Mouse (Mus musculus) heart, adult 8-10 months (tissue): ENCODE results near the gene Slc9a4. TPM values are rescaled to one million over a fixed set of nuclear protein-coding genes. Genes with fewer than 3 reads are reported as not detected.
"Not testable (repeated sequence)": the region's sequence is repeated elsewhere in the genome, so short reads cannot be mapped to it uniquely, and the experiment has no call there.

Source experiments
- DNase-seq: peaks from one replicate; pipeline ENCODE4 v3.0.0; 2022; ENCODE audit warnings: low spot score
- total RNA-seq, 4 experiments: library from RNA; stranded (reverse); gene quantifications; 2 replicates each; pipeline ENCODE4 v1.2.4; 2022

Slc9a4 gene
- under 1 TPM; 0.06 to 0.54 (median 0.17) TPM for total RNA-seq

DNA sequence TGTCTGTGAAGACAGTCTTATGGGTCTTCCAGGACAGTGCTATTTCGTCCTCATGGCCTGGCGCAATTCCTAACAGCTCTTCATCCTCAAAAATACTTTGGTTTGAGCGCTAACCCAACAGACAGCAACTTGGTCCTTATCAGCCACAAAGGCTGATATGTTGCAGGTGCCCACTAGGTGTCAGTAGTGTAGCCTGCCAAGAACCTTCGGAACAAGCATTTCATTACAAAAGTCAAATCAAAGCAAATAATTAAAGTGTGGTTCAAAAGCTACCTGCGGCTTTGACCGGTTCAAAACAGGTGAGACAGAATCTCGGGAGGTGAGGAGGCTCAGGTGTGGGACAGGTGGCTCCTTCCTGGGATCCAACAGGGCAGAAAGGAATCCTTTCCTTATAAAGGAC is at the start of gene Slc9a4:
TSS of gene Slc9a4 (plus strand) at position 298 of the 400 bp plus-strand sequence.
- peak; percentile 6 for DNase-seq

DNA sequence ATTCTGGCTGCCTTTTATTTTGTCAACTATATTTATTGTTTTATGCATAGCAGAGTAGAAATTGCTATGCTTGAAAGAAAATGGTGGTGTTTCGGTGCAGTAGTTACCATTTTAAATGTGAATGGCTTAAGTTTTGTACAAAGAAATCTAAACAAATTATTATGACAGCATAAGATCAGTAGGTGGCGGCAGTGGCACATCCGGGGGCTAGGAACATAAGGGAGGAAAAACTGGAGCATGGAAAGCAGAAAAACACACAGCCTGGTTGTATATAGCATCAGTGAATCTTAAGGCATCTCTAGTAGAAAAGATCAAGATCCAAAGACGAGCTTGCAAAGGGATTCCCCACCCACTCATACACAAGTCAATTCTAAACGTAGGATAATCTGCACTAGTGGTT is 42.3 kb upstream of the Slc9a4 start:
- DNase-seq, result no peak

DNA sequence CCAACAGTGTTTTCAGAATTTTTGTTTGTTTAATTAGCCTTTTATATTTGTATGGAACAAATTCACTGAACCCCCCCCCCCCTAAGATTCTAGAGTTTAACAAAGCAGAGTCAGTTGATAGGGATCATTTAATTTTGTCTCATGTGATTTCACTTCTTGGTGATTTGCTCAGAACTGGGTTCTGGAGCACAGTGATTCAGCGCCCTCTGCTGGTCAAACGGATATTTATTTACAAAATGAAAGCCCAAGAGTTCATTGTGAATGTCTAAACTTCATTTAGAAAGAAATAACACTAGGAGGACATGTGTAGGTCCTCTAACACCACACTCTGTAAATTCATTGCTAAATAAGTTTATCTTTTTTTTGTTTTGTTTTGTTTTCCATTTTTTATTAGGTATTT is 35.2 kb upstream of the Slc9a4 start:
- peak; percentile 58 for DNase-seq

DNA sequence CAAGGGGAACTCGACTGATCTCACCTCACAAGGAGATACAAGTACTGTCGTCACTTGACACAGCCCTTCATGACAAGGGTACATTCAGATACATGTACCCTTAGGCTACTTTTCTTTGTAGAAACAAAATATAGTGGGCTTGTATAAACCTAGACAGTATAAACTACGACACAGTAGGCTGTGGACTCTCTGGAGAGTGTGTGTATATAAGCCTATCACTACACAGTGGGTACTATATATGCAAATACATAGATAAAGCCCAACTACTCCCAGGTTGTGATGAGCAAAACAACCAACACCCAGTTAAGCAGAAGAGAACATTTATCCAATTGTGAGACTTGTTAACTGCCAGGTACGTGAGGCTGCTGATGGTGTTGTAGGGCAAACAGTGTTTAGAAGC is 33.2 kb upstream of the Slc9a4 start:
- no peak for DNase-seq

DNA sequence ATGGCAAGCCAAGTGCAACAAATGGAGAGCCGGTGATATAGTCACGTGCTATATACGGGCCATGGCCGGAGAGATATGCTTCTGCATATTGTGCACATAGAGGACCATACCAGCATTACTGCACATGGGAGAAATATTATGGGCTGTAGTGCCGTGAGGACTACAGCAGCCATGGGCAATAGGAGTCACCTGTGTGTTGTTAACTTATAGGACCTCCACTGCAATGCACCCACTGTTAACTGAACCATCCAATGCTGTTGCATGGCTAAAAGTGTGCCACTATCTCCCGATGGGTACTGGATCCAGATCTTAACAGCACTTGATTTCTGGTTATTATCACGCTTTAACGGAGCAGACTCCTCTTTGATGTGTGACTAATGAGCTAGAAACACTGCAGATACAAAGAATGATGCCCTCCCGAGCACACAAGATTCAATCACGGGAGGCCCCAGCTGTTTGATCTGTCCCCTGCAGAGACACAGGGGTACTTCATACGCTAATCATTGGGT is 32.8 kb upstream of the Slc9a4 start:
- DNase-seq, result no peak

DNA sequence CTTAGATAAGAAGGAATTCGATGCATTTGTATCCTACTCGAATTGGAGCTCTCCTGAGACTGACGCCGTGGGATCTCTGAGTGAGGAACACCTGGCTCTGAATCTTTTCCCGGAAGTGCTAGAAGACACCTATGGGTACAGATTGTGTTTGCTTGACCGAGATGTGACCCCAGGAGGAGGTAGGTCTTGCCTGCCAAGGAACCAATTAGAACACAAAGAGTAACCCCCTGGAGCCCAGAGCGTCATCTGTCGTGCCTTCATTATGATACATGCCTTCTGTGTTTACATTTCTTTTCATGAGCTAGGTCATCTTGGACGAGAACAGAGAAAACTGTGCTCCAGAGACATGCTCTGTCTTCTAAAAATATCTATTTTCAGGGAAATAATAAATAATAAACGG is 32.1 kb upstream of the Slc9a4 start:
- DNase-seq, result no peak

DNA sequence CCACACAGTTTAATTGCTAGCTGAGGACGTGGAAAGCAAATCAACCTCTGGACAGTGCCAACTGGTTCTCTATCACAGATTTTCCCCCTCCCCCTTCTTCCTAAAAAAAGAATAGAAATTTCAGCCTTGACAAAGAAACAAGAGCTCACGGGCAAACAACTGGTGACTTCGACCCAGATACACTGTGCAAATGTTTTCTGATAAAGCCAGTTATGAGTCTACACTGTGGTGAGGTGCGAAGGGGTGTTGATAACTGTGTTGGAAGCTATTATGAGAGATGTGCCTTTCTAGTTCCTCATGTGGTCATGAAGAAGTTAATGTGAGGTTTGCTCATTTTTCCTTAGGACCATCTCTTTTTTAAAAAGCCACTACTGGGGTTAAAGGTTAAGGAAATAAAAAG is 10.5 kb upstream of the Slc9a4 start:
- no peak for DNase-seq

DNA sequence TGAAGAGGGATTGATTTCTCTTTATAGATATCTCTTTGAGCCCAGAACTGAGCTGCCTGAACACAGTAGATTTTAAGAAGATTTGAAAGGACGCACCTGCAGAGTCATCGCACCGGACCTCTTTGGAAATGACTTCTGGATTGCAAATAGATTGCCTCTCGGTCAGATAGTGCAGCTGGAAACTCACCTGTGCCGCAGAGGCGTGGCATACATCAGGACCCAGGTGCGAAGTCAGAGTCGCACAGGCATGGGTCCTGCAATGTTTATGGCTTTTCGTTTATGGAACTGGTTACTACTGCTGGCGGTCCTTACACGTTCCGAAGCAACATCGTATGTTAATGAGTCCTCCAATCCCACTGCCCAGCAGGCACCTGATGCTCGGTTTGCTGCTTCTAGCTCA is 388 bp downstream of the Slc9a4 start:
- DNase-seq, result no peak

DNA sequence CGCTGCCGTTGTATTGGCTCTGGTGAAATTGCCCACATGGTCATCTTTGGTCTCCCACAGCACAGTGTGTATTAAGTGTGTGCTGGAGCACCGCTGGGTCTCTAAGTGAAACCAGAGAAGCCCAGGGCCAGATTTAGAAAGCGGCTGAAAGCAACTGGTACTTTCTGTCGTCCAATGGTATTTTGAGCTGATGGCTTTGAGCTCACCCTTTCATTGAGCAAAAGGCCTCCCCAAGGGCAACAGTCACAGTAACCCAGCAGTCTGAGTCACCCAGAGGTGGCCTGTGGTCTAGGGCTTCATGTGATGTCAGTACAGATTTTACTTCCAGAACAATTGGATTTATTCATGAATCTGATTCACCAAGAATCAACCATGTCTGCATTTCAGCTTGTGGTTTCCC is 6.9 kb downstream of the Slc9a4 start:
- peak; percentile 15 for DNase-seq

DNA sequence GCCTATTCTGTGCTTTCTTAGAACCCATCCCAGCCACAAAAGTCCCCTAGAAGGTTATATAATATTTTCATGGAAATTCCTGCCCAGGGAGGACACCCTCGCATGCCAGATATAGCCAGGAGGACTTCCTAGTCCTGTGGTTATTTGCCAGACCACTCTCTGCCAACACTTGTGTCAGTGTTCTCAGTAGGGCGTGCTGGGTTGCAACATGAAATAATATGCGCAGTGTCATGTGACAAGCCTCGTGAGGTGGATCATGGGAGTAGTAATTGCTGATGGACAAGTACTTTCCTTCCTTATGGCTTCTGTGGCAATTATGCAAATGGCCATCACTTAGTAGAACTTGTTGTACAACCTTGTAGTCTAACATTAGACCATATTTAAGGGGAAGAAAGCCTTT is 11.1 kb downstream of the Slc9a4 start:
- DNase-seq, result no peak

DNA sequence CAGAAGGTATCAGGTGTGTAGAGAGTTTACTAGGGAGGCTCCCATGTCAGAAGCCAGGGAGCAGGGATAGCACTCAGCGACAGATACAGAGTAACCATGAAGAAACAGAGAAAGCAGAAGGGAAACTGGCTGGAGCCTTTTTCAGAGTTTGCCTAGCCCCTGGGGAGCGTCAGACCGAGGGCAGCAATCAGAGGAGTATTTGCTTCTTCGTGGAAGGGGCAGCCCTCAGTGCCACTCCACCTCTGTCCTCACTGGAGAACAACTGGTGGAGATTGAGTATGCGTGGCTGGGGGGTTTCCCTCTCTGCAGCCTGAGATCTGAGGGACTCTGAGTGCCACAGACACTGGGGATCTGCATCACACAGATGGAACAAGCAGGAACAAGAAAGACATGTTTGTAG is 17.9 kb downstream of the Slc9a4 start:
- no peak for DNase-seq

DNA sequence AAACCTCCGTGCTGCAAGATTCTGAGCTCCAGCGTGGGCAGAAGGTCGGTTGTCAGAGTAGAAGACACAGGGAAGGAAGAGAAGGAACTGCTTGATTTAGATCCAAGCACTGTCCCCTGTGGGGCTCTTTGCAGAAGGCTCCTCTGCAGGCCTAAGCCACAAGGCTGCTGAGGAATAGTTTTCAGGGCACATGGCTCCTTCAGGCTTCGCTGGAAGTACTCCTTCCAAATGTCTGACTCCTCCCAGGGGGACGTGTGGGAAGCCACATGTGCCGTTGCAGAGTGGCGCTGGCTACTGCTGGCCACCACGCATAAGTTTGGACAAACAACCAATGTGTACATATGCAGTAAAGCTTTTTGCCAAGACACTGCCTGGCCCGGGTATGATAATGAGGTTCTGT is 19.8 kb downstream of the Slc9a4 start:
- DNase-seq, result not testable (repeated sequence)

DNA sequence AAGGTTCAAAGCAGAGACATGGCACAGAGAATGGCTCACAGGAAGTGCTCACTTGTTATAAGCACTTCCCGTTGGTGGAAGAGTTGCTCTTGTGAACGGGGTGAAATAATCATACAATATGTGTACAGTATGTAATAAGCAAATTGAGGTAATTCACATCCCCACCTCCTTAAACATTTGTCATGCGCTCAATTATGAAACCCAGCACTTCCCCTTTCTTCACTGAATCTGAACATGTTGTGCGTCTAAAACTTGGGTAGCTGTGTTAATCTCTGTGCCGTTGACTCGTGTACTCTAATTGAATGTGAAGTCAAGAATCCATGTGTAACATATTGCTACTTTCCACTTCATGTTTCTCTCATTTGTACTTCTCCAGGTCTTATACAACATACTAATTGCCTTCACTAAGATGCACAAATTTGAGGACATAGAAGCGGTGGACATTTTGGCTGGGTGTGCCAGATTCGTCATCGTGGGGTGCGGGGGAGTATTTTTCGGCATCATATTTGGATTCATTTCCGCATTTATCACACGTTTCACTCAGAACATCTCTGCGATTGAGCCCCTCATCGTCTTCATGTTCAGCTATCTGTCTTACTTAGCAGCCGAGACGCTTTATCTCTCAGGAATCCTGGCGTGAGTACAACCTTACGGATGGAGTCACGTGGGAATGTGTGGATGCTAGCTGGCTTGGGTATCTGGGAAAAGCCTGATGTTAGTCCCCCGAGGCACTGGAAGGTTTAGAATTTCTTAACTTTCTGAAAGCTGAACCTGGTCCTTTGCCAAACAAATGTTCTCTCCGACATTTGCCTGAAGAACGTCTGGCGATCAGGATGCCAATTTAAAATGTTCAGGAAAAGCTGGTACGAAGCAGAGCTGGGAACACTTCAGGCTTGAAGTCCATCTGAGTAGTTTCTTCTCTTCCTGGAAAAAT is 20.8 kb downstream of the Slc9a4 start:
- DNase-seq, result peak; percentile 20

DNA sequence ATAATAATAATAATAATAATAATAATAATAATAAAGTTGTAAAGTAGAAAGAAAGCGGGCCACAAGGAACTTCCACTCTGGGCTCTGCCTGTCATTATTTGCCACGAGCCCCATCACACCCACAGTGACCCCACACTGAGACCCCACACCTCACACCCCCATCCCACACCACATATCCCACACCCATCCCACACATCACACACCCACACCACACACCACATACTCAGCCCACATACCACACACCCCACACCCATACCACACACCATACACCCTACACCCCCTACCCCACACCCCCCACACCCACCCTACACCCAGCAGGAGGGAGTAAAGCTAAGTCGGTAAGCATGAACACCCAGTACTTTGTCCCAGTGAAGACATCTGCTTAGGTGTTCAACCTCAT is 21.6 kb downstream of the Slc9a4 start:
- DNase-seq, result no peak

DNA sequence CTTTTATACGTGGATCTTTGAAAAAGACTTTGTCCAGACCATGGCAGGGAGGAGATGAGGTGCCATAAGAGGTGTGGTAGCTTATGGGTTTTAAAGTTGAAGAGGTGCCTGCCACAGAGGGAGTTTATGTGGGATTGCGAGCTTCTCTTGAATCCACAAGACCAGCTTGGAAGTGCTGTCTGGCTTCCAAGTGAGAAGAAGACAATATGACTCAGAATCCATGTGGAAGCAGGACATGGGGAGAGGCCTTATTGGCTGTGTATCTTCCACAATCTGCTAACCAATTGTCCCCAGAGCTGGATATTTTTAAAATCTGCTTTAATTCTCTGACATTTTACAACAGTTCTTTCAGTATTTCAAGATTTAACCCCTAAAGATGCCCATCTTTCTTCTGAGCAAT is 33.3 kb downstream of the Slc9a4 start:
- no peak for DNase-seq

DNA sequence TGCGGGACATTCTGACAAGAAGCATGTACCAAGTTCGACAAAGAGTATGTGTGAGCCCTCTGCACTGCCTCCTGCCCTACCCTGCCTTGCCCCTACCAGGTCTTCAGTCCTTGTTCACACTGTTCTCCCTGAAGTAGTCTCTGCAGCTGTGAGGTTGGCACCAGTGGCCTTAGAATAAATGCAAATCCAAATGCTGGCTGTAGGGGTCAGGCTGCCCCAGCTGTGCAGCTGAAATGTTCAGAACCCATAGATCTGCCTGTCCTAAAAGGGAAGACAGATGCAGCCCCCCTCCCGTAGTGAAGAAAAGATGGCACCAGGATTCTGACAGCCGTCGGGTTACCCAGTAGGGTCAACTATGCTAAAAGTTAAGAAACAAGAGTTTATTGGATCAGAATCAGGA is 39.2 kb downstream of the Slc9a4 start:
- no peak for DNase-seq

DNA sequence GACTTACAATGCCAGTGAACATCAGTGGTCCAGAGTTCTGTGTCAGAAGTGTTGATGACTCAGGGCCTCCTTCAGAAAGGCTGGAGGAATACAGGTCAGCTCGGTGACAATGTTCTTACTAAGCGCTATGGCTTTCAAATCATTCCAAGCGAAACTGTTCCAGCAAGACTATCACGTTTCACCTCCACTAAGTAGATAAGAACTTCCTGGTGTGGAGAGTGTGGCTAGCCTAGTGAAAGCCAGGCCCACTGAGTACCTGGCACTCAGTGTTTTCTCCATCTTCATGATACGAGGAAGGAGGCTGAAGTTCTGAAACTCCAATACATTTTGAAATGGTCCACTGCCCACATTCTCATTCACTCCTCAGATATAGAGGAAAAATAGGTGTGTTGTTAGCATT is 40.0 kb downstream of the Slc9a4 start:
- DNase-seq, result no peak

DNA sequence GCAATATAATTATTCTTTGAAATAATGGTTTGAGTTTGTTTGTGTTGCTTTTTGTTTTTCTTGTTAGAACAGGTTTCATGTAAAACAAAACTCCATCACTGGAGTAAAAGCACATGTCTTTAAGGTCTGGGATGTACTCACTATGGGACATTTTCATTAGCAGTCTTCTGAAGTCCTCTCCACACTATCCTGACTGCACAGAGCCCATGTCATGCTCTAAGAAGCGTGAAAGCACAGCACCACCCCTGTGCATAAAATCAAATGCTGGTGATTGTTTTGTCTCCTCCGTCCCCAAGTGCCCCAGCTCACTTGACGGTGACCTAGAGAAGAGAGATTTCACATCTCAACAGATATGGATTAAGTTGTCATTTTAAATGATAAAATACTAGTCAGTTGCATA is 45.1 kb downstream of the Slc9a4 start:
- no peak for DNase-seq

DNA sequence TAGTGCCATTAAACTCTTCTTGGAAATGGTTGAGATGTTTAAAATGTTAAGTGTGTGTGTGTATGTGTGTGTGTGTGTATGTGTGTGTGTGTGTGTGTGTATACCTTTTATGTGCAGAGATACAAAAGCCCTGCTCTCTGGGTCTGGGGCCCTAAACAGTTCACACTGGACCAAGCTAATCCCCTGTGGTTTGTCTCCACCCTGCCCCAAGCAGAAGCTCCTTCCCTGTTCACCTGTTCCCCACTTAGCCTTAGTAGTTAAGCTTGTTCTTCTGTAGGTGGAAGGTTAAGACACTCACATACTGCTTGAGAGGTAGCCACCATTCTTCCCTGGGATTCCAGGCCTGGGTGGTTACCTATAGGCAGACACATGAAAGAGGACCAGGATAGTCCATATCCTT is 47.1 kb downstream of the Slc9a4 start:
- no peak for DNase-seq

DNA sequence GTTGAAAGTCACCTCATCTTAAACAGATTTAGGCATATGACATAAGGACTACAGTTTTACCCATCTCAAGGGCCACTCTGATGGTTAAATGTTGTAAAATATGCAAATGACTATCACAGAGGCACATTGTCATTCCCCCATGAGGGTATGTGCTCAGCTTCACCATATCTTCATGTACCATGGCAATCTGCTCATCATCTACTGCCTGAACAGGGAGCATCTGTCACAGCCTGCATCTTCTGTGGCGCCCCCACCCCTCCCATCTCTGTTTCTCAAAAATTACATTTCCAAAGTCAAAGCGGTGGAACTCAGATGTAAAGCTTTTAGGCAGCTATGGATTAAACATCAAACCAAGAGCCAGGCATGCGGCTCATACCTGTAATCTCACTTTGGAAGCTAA is 48.6 kb downstream of the Slc9a4 start:
- no peak for DNase-seq

DNA sequence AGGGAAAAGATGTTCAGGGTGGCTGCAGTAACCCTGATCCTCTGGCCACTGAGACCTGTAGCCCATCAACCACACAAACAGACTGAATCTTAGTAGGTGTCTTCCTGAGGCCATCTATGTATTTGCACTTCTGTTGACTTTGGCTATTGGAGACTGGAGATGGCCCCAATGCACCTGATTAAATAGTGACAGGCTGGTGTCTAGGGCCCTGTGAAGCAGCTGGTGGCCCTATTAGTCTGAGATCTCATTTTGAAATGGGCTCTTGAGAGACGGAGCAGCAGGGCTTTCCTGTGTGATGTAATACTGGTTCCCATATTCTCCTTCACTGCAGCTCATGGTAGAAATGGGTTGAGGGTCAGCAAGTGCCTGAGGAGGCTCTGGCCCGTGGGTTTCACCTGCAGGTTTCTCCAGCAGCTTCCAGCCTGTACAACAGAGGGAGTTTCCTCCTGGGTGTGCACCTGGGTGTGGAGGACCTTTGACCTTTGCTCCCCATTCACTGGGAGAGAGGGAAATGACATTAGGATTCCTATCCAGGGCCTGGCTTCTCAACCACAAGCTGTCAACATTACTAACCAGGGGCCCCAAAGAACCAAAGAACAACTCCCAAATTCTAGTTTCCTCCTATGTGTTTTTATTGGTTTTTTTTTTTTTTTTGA is 52.7 kb downstream of the Slc9a4 start:
- no peak for DNase-seq

DNA sequence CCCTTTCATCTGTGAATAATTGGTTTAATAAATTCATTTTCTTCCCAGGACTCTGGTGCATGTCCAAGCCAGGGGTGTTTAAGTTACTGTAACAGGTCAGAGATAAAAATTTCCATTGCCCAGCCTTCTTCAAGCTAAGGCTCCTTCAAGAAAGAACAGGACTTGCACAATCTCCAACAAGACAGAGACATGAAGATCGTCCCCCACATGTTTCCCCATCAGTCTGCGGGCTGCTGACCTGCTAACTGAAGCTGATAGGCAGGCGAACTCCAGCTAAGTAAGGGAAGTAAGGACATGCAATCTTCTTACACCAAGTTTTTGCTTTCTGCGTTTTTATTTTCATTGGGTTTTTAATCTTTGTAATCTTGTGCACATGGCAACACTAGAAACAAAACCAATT is 54.7 kb downstream of the Slc9a4 start:
- no peak for DNase-seq

DNA sequence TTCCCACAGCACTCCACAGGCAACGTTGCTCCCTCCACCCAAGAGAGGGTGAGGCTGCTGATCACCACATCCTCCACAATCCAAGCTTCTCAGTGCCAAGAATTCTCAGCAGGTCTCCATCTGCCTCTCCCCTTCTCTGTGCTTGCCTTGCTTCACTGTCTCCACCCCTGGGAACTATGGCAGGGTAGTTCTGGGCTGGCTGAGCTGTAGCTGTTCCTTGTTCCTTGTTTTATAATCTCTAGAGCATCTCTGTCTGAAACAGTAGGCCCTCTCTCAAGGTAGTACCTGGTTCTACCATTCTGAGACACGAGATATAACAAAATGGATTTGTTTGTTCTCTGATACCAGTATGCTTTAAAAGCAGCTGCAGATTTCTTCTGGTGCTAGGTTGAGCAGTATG is 68.4 kb downstream of the Slc9a4 start:
- no peak for DNase-seq
